Mouse (Mus musculus) frontal cortex, postnatal 36 days (tissue): ENCODE measurements around the gene Npb.
A peak's percentile ranks its signal among the peaks of the same experiment; 100 is the strongest.
"Not testable (repeated sequence)": the region's sequence is repeated elsewhere in the genome, so short reads cannot be mapped to it uniquely, and the experiment has no call there.

Experiments used
- DNase-seq, 2 experiments: peaks; one replicate each; pipeline ENCODE4 v3.0.0; 2022; ENCODE audit warnings: low spot score in 2 of 2

Npb gene

GRCm38 (mm10) chr11:120579316-120580107 is 28.8 kb upstream of the Npb start:
- DNase-seq: peak; percentile 75

- DNase-seq: no peak
Observed at GRCm38 (mm10) chr11:120580190-120580589, 28.1 kb upstream of the Npb start.

GRCm38 (mm10) chr11:120580871-120581331 is 27.4 kb upstream of the Npb start:
- DNase-seq: no peak

- peak; percentile 90 to 92 for DNase-seq
Observed at GRCm38 (mm10) chr11:120581490-120582267, 26.6 kb upstream of the Npb start, which contains the start of gene Arhgdia. Gene Arhgdia, minus strand, starts transcription at chr11:120581624.

- DNase-seq: no peak
Observed at GRCm38 (mm10) chr11:120582268-120582981, 25.9 kb upstream of the Npb start.

GRCm38 (mm10) chr11:120582982-120583293 is 25.3 kb upstream of the Npb start:
- not testable (repeated sequence) for DNase-seq

GRCm38 (mm10) chr11:120583937-120584336 is 24.3 kb upstream of the Npb start:
- no peak for DNase-seq

GRCm38 (mm10) chr11:120588531-120588930 is 19.7 kb upstream of the Npb start:
- no peak for DNase-seq

GRCm38 (mm10) chr11:120597240-120598235 is 10.7 kb upstream of the Npb start:
- DNase-seq: no peak

- DNase-seq: peak; percentile 88 to 94
Observed at GRCm38 (mm10) chr11:120598283-120598989, 9.8 kb upstream of the Npb start, which contains the start of the genes Alyref and Anapc11. Gene Alyref, minus strand, starts transcription at chr11:120598365. Gene Anapc11, plus strand, starts transcription at chr11:120598421.

GRCm38 (mm10) chr11:120598990-120599549 is 9.2 kb upstream of the Npb start:
- no peak for DNase-seq

- no peak for DNase-seq
Observed at GRCm38 (mm10) chr11:120600716-120601115, 7.6 kb upstream of the Npb start.

GRCm38 (mm10) chr11:120603545-120603944 is 4.7 kb upstream of the Npb start:
- no peak for DNase-seq

GRCm38 (mm10) chr11:120605667-120606066 is 2.6 kb upstream of the Npb start:
- DNase-seq: no peak

GRCm38 (mm10) chr11:120606764-120607163 is 1.5 kb upstream of the Npb start:
- no peak for DNase-seq

- DNase-seq: no peak
Observed at GRCm38 (mm10) chr11:120609250-120609649, 973 bp downstream of the Npb start.

GRCm38 (mm10) chr11:120610477-120611046 is 2.3 kb downstream of the Npb start:
- no peak for DNase-seq

GRCm38 (mm10) chr11:120612763-120613162 is 4.5 kb downstream of the Npb start:
- DNase-seq: peak in 1 of 2 experiments; percentile 65

- no peak for DNase-seq
Observed at GRCm38 (mm10) chr11:120613481-120613972, 5.2 kb downstream of the Npb start.
